25 mouse cellular contexts compared by ENCODE assay signal in genomic region chr9:44314910-44315309, GRCm38 (mm10). TPM values are rescaled to one million over a fixed set of nuclear protein-coding genes. Genes with fewer than 3 reads are reported as not detected.
DNase-seq lines count a peak whose midpoint lies in the region; ATAC-seq and TF ChIP-seq lines count a peak whose summit lies in the region.
"Had no signal": no experiment of that assay in that cellular context is flagged by ENCODE, and none has a peak within 500 bp of the region (broad histone marks: within the 10 kb centered on the region; RNA-seq: fewer than 3 reads in every experiment).

No protein-coding gene starts in this region.

- H3K27ac ChIP-seq in heart, embryonic 12.5 days (ENCODE audit: poor library complexity, severe bottlenecking) = no peak overlapping the region
- peak overlapping the region; percentile 88 for H3K27ac ChIP-seq in layer of hippocampus, adult 2 months
- no peak overlapping the region for H3K27ac ChIP-seq in bone marrow, adult 2 months (ENCODE audit: control insufficient read depth, insufficient read depth, low read depth, low read length, poor library complexity)
- no peak overlapping the region for H3K27ac ChIP-seq in limb, embryonic 10.5 days
- H3K27ac ChIP-seq: embryonic facial prominence, embryonic 13.5 days; embryonic facial prominence, embryonic 15.5 days; forebrain, embryonic 10.5 days; forebrain, embryonic 12.5 days had no signal

- no peak for TF ChIP-seq CTCF in layer of hippocampus, adult 2 months (conservative IDR thresholded peaks at IDR 0.05)
- TF ChIP-seq CTCF in bone marrow, adult 2 months (IDR thresholded peaks at IDR 0.05; ENCODE audit: control insufficient read depth, insufficient read depth, low read length) = no peak

- no peak overlapping the region for H3K9ac ChIP-seq in heart, embryonic 12.5 days
- H3K9ac ChIP-seq: embryonic facial prominence, embryonic 13.5 days; embryonic facial prominence, embryonic 15.5 days; forebrain, embryonic 12.5 days had no signal

- WGBS in heart, embryonic 12.5 days = 86% methylated on average over 18 of the region's 18 CpGs
- WGBS in bone marrow, adult 2 months = 97% methylated on average over 18 of the region's 18 CpGs
- 90% methylated on average over 18 of the region's 18 CpGs for WGBS in limb, embryonic 10.5 days

- H3K9me3 ChIP-seq in heart, embryonic 12.5 days (replicated peaks) = no peaks in the 10 kb centered on the region
- H3K9me3 ChIP-seq in limb, embryonic 10.5 days (replicated peaks) = no peaks in the 10 kb centered on the region
- H3K9me3 ChIP-seq: embryonic facial prominence, embryonic 13.5 days; embryonic facial prominence, embryonic 15.5 days; forebrain, embryonic 10.5 days; forebrain, embryonic 12.5 days had no signal

- H3K4me3 ChIP-seq in heart, embryonic 12.5 days = no peak overlapping the region
- no peak overlapping the region for H3K4me3 ChIP-seq in layer of hippocampus, adult 2 months
- H3K4me3 ChIP-seq in bone marrow, adult 2 months (replicated peaks; ENCODE audit: control insufficient read depth, low read depth, low read length) = no peak overlapping the region
- H3K4me3 ChIP-seq in limb, embryonic 10.5 days = no peak overlapping the region
- H3K4me3 ChIP-seq: embryonic facial prominence, embryonic 13.5 days; embryonic facial prominence, embryonic 15.5 days; erythroblast, embryonic 14.5 days; forebrain, embryonic 10.5 days; forebrain, embryonic 12.5 days had no signal

- no peak for ATAC-seq in heart, embryonic 12.5 days (ENCODE audit: insufficient number of reproducible peaks, low FRiP score)
- ATAC-seq: activated CD4-positive, CD25-positive, alpha-beta regulatory T cell, adult 4 months; forebrain, embryonic 14.5 days; forebrain, embryonic 16.5 days; Patski had no signal

- no peak overlapping the region for H3K4me2 ChIP-seq in heart, embryonic 12.5 days
- H3K4me2 ChIP-seq: embryonic facial prominence, embryonic 13.5 days; embryonic facial prominence, embryonic 15.5 days; forebrain, embryonic 12.5 days had no signal

- TF ChIP-seq POLR2A in bone marrow, adult 2 months (IDR thresholded peaks at IDR 0.05; ENCODE audit: borderline replicate concordance, control insufficient read depth, low read depth, low read length) = 0 out of 2 replicates have a peak, but pooled peaks have one; percentile 11

- H3K27me3 ChIP-seq in heart, embryonic 12.5 days (replicated peaks) = no peaks in the 10 kb centered on the region
- H3K27me3 ChIP-seq in limb, embryonic 10.5 days (ENCODE audit: low read depth, poor library complexity, severe bottlenecking) = peaks cover 30% of the 10 kb centered on the region
- H3K27me3 ChIP-seq: embryonic facial prominence, embryonic 15.5 days; Patski had no signal

- DNase-seq in heart, adult 11 months = peak; percentile 90
- no peak for DNase-seq in layer of hippocampus, adult 2 months (ENCODE audit: low spot score in 2 of 2)
- DNase-seq in layer of hippocampus, postnatal 36 days = no peak
- peak; percentile 22 for DNase-seq in limb, embryonic 10.5 days (ENCODE audit: low spot score)
- no peak for DNase-seq in frontal cortex, postnatal 25 days (ENCODE audit: low spot score in 2 of 2)
- DNase-seq: adrenal gland, adult 8-10 months; adrenal gland, postnatal 14 days; adrenal gland, postnatal 36 days; cerebellum, adult 11 months; cerebellum, adult 18-20 months; cerebellum, adult 8-10 months; cerebellum, postnatal 10 days; cerebellum, postnatal 36 days; embryo, embryonic 11 days had no signal

- peaks cover 32% of the 10 kb centered on the region for H3K4me1 ChIP-seq in heart, embryonic 12.5 days (replicated peaks)
- H3K4me1 ChIP-seq in bone marrow, adult 2 months (ENCODE audit: control insufficient read depth, insufficient read depth, low read length) = peaks cover 3% of the 10 kb centered on the region
- peaks cover 43% of the 10 kb centered on the region for H3K4me1 ChIP-seq in limb, embryonic 10.5 days

- peaks cover 47% of the 10 kb centered on the region for H3K36me3 ChIP-seq in heart, embryonic 12.5 days
- H3K36me3 ChIP-seq in limb, embryonic 10.5 days = peaks cover 51% of the 10 kb centered on the region

RNA-seq across cellular contexts. Expression of gene C2cd2l, which starts 5.2 kb away (rescaled TPM):
- polyA plus RNA-seq in heart, embryonic 12.5 days (2016; fragmentation: Nextera tagmentation; extraction: Ambion mirVana) = 8.6 and 10.3 TPM in 2 replicates
- total RNA-seq in layer of hippocampus, adult 2 months (2021) = 100 to 1,000 TPM; 186 to 206 TPM
- total RNA-seq in layer of hippocampus, postnatal 36 days (2021) = 100 to 1,000 TPM; 184 to 198 TPM
- polyA plus RNA-seq in bone marrow, adult 2 months (2011; ENCODE audit: insufficient read depth, insufficient read length, low replicate concordance, missing spikeins) = 14.6 and 17.5 TPM in 2 replicates
- polyA plus RNA-seq in limb, embryonic 10.5 days (2016; fragmentation: Nextera tagmentation; extraction: Ambion mirVana) = 6.9 and 9.9 TPM in 2 replicates

RNA-seq across cellular contexts. Expression of gene Hinfp, which starts 9.4 kb away (rescaled TPM):
- 16.5 and 18.3 TPM in 2 replicates for polyA plus RNA-seq in heart, embryonic 12.5 days (2016; fragmentation: Nextera tagmentation; extraction: Ambion mirVana)
- total RNA-seq in layer of hippocampus, adult 2 months (2021) = 10 to 100 TPM; 26.0 to 36.9 TPM
- total RNA-seq in layer of hippocampus, postnatal 36 days (2021) = 10 to 100 TPM; 27.4 to 30.1 TPM
- 9.1 and 21.6 TPM in 2 replicates for polyA plus RNA-seq in bone marrow, adult 2 months (2011; ENCODE audit: insufficient read depth, insufficient read length, low replicate concordance, missing spikeins)
- 28.2 and 30.4 TPM in 2 replicates for polyA plus RNA-seq in limb, embryonic 10.5 days (2016; fragmentation: Nextera tagmentation; extraction: Ambion mirVana)

RNA-seq across cellular contexts. Expression of gene Dpagt1, which starts 10.9 kb away (rescaled TPM):
- polyA plus RNA-seq in heart, embryonic 12.5 days (2016; fragmentation: Nextera tagmentation; extraction: Ambion mirVana) = 29.7 and 31.4 TPM in 2 replicates
- total RNA-seq in layer of hippocampus, adult 2 months (2021) = 10 to 100 TPM; 14.5 to 15.3 TPM
- total RNA-seq in layer of hippocampus, postnatal 36 days (2021) = 10 to 100 TPM; 14.5 to 15.9 TPM
- 11.2 and 30.7 TPM in 2 replicates for polyA plus RNA-seq in bone marrow, adult 2 months (2011; ENCODE audit: insufficient read depth, insufficient read length, low replicate concordance, missing spikeins)
- polyA plus RNA-seq in limb, embryonic 10.5 days (2016; fragmentation: Nextera tagmentation; extraction: Ambion mirVana) = 45.3 and 46.9 TPM in 2 replicates

RNA-seq across cellular contexts. Expression of gene H2afx, which starts 19.6 kb away (rescaled TPM):
- 221 and 231 TPM in 2 replicates for polyA plus RNA-seq in heart, embryonic 12.5 days (2016; fragmentation: Nextera tagmentation; extraction: Ambion mirVana)
- 10 to 100 TPM; 42.5 to 44.2 TPM for total RNA-seq in layer of hippocampus, adult 2 months (2021)
- total RNA-seq in layer of hippocampus, postnatal 36 days (2021) = 10 to 100 TPM; 43.4 to 49.9 TPM
- 184 and 201 TPM in 2 replicates for polyA plus RNA-seq in bone marrow, adult 2 months (2011; ENCODE audit: insufficient read depth, insufficient read length, low replicate concordance, missing spikeins)
- polyA plus RNA-seq in limb, embryonic 10.5 days (2016; fragmentation: Nextera tagmentation; extraction: Ambion mirVana) = 515 and 551 TPM in 2 replicates

RNA-seq across cellular contexts. Expression of gene Abcg4, which starts 26.5 kb away (rescaled TPM):
- 4.3 and 4.6 TPM in 2 replicates for polyA plus RNA-seq in heart, embryonic 12.5 days (2016; fragmentation: Nextera tagmentation; extraction: Ambion mirVana)
- 10 to 100 TPM; 67.9 to 71.4 TPM for total RNA-seq in layer of hippocampus, adult 2 months (2021)
- 10 to 100 TPM; 63.6 to 73.1 TPM for total RNA-seq in layer of hippocampus, postnatal 36 days (2021)
- polyA plus RNA-seq in bone marrow, adult 2 months (2011; ENCODE audit: insufficient read depth, insufficient read length, low replicate concordance, missing spikeins) = 45.0 and 74.1 TPM in 2 replicates
- polyA plus RNA-seq in limb, embryonic 10.5 days (2016; fragmentation: Nextera tagmentation; extraction: Ambion mirVana) = 1.9 and 4.6 TPM in 2 replicates
- polyA plus RNA-seq: activated CD4-positive, CD25-positive, alpha-beta regulatory T cell, adult 4 months had no signal

Comparison
In these comparisons a context has a peak if more than half of its experiments do, and no peak if none do; other contexts are left out.
1. DNase-seq: peak in heart, adult 11 months (single experiment) and limb, embryonic 10.5 days (single experiment); none in layer of hippocampus, adult 2 months (0 of 2), layer of hippocampus, postnatal 36 days (0 of 2) and frontal cortex, postnatal 25 days (0 of 2).